Mouse (Mus musculus) frontal cortex, postnatal 14 days (tissue): ENCODE measurements around the gene Myl7.

Experiments used
- DNase-seq, 2 experiments: peaks; one replicate each; pipeline ENCODE4 v3.0.0; 2022; ENCODE audit warnings: low spot score in 2 of 2

Gene Myl7

DNA sequence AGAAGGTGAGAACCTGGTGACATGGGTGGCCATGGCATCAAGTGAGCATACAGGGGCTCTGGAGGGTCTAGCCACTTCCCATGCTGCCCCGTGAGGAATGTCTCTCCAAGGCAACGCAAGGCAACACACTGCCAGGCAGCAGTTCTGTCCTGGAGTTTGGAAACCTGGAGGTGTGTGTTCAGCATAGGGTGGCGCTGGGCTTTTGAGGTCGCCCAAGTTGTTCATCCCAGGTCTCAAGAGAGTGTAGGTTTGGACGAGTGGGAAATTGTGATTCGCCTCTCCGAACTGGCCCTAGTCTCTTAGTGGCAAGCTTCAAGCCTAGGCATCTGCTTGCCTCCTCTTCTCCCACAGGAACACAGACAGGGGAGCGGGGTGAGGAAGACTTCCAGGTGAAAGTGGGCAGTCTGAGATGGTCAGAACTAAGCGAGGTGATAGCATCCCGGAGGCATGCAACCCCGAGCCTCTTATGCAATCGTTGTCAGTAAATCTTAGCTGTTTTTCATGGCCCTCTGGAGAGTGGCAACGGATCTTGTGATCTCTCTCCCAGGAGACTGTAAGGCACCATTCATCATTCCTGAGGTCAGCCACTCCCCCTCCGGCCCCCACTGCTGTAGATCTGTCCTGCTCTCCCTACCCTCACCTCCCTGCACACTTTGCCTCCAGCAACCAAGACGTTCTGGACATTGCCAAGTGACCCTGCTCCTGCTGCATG is 36.0 kb downstream of the Myl7 start:
- no peak for DNase-seq

DNA sequence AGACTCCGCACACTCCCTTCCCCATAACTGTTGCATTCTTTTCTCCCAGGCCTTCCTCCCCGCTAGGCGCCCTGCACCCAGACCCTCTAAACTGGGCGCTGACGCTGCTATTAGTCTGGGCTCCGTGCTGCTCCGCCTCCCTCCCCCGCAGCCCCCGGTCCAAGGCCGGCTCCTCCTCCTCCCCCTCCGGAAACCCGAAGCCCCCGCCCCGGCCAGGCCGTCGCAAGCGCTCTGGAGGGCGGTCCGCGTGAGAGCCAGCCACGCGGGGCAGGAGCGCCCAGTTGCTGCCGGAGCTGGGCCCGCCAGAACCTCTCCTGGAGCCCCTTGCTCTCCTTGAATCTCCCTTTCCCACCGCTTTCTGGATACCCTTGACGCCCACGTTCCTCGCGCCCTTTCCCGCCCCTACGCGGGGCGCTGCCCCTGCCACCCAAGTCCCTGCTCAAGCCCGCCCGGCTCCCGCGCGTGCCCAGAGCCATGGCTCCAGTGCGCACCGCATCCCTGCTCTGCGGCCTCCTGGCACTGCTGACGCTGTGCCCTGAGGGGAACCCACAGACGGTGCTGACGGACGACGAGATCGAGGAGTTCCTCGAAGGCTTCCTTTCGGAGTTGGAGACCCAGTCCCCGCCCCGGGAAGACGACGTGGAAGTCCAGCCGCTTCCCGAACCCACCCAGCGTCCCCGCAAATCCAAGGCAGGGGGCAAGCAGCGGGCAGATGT is 36.7 kb downstream of the Myl7 start, which contains the start of gene Aebp1:
TSS of gene Aebp1 (plus strand) at position 270 of the 716 bp plus-strand sequence.
- DNase-seq, result no peak

DNA sequence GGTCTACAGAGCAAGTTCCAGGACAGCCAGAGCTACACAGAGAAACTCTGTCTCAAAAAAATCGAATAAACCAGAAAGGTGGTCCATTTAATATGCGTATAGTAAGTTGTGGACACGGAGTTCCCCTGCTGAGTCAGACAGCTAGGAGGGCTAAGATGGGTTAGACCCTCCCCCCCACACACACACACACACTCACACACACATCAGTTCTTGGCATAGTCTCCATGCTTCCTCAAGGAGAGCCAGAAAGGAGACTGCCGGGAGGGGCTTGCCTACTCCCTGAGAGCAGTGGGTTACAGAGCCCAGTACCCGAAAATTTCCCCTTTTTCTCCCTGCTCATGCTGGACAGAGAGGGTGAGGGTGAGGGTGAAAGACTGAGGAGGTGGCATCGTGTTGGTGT is 37.9 kb downstream of the Myl7 start:
- DNase-seq, result no peak

DNA sequence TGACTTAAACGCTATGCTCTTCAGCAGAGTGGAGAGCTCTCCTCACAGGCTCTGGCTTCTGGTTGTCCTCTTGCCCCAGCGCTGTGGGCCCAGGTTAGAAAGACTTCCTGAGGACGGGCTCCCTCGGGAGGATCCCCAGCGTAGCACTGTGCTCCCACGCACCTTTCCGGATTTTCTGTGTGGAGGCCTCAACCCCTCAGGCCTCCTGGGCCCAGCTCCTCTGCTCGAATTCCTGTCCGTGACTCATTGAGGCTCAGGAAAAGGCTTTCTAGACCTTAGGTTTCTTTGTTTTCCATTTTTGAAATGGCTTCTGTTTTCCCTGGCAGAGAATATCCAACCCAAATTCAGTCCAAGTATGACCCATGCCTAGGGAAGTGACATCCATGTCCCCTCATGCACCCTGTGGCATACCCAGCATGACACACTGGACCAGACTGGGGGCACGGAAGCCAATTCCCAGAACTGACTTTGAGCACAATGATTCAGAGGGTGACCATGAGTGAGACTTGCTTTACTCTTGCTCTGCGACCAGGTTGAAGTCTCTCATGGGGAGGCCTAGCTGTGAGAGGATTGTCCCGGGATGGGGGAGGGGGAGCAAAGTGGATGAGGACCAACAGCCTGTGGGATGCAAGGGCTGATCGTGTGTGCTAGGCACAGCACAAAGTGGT is 38.6 kb downstream of the Myl7 start:
- no peak for DNase-seq

DNA sequence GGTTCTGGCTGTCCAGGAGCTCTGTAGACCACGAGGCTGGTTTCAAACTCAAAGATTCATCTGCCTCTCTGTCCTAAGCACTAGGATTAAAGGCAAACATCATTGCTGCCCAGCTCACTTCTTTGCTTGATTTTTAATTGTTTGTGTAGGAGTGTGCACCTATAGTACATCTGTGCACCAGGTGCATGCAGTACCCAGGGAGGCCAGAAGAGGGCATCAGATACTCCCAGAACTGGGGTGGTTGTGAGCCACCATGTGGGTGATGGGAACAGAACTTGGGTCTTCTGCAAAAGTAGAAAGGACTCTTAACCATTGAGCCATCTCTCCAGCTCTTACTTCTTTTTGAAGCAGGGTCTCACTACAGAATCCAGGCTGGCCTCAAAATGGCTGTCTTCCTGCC is 39.9 kb downstream of the Myl7 start:
- no peak for DNase-seq

DNA sequence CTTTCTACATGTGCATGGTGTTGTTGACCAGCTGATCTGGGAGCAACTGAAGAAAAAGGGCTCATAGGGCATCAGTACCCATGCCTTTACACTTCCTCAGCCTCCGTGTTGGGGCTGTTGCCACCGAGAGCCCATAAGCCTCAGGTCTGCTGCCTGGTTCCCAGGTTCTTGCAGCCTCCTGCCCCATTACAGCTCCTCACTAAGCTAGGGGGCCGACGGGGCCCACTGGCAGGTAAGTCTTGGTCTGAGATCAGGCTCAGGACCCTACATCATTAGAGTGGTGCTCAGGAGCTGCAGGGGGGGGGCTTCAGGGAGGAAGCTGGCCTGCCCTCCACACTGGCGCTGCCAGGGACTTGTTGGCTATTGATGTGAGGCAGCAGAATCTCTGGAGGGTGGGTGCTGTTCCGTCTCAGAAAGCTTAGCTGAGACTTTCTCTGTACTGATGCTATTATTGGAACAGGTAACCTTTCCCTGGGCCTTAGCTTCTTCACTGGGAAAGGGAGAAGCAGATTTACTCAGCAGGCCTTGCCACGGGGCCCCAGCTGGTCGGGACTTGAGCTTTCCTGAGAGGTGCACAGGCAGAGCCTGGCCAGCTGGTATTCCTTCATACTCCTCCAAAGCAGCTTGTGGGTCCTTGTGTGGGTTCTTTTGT is 42.0 kb downstream of the Myl7 start:
- no peak for DNase-seq

DNA sequence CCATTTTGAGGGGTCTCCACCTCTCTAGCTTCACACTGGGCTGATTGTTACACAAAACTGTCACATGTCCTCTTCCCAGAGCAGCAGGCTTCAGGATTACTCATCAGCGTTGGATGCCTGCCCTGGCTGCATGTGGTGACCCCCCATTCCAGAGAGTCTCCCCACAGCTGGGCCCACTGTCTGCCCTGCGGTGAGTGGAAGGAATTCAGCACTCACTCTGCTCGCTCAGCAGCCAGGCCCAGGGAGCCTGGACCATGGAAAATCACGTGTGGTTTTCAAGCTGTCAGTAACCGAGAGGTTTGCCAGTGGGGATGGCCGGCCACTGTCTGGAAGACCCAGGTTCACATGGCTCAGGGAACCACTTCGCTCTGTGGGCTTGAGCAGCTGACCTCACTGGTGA is 42.7 kb downstream of the Myl7 start:
- DNase-seq, result peak in 1 of 2 experiments; percentile 38

DNA sequence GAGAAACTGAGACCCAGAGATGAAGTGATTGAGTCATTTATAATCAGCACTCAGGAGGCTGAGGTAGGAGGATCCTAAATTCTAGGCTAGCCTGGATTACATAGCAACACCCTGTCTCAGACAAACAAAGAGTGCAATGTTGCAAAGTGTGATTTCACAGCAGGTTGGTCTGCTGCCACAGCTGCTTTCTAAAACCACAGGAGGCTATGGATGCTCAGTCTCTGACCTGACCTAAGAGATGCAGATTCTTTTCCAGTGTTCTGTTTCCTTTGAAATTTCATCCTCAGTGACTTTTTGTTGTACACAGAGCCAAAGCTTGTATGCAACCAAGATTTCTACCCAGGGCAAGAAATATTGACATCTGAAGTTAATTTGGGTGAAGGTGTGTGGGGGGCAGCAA is 43.1 kb downstream of the Myl7 start:
- DNase-seq, result no peak

DNA sequence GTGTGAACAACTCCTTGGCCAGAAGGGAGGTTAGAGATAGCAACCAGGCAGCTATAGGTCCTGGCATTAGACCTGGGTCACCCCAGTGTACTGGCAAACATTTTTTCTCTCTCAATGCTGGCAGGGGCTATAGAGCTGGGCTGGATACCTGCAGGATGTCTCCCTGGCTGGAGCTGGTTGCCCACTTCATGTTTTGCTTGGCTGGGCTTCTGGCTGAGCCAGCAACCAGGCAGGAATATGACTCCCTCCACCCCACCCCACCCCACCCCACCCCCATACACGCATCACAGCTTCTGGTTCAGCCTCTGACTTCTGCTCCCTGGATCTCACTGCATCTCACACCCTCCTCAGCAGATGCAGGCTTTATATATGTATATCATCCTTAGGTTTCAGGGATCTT is 46.3 kb downstream of the Myl7 start:
- DNase-seq, result no peak

DNA sequence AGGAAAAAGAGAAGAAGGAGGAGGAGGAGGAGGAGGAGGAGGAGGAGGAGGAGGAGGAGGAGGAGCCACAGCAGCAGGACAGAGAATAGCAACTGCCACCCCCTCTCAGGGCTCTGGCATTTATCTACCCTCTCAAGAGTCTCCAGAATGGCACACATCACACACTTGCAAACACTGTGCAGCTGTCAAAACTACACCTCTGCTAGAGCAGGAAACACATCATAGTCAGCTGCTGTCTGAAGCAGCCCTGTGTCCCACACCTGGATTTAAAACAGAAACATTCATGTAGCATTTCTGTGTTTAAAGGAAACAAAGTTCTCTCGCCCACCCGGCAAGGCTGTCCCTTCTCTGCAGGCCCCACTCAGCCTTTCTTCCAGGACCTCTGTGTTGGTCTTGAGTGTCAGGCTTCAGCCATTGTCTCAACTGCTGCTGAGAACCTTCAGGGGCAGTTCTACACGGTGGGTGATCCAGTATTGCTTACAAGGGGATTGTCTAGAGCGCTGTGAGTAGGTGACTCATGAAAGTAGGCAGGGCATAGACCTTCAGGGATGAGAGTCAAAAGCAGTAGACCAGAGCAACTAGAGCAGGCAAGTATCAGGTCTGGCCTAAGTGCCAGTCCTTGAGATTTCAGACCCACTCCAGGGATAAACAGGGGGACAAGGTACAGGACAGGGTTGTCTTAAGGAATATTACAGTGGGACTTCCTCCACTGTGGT is 47.4 kb downstream of the Myl7 start:
- DNase-seq, result no peak

DNA sequence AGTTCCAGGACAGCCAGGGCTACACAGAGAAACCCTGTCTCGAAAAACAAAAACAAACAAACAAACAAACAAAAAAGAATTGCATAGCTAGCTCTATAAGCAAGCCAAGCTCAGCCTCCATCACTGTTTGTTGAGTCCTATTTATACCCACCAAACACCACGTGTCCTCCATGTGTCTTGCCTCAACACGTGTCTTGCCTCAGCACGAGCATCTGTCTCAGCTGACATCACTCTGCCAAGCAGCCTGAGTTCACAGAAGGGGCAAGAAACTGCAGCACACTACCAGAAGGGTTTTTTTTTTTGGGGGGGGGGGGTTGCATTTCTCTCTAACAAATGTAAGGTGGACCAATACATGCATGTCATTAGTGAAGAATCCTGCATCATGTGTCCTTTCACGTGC is 48.1 kb downstream of the Myl7 start:
- no peak for DNase-seq

DNA sequence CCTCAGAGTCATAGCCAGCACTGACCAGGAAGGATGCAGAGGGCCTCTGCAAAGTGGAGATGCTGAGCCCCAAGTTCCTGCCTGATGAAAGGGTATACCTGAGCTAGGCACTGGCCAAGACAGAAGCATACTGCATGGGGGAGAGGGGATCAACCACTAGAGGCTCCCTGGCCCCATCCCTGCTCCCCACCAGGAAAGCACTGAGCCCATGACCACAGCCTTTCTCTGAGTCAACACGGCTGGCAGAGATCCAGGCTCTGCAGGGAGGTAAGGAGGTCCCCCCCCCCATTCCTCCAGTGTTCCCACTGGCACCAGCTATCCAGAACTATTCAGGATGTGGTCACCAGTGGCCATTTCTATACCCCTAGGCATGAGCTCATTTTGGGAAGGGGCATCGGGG is 49.3 kb downstream of the Myl7 start:
- no peak for DNase-seq

DNA sequence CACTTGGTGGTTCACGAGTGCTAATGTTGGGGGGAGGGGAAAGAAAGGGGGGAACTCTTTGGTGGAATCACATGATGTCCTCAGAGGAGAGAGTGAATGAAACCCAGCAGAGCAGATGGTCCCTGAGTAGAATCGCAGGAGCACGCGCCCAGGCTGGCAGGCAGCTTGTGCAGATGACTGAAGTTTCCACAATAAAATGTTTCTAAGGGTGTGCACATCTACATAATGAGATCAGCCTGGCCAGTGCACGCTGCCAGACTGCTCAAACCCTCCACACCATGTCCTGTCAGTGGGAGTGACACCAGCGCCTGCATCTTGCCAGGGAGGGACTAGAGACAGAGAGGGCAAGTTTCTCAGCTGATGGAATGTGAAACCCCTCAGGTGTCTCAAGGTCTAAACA is 49.8 kb downstream of the Myl7 start:
- peak; percentile 32 to 40 for DNase-seq

DNA sequence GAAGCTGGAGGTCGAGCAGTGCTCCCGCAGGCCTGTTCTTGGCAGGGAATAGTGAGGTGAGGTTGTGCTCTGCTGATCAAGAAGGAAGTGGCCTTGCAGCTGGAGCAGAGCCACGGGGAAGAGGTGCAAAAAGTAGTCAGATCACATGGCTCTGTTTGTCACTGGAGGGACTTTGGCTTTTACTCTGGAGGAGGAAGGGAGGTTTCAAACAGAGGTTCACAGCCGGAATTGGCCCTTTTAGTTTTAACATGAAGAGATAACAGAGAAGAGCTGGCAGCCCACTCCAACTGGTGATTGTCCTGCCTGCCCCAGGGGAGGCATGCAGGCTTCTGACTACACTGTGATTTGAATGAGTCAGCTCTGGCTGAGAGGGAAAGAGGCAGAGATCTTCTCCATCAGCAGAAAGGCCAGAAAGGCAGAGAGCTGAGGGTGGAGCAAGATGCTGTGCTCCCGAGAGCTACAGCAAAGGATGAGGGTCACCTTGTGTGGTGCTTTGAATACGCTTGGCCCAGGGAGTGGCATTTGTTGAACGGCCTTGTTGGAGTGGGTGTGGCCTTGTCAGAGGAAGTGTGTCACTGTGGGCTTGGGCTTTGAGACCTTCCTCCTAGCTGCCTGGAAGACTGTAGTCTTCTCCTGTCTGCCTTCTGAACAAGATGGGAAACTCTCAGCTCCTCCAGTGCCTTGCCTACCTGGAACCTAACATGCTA is 51.8 kb downstream of the Myl7 start:
- DNase-seq, result no peak
